Mouse (Mus musculus) liver (tissue): Measurements from ENCODE around the gene Plppr3.

Experiments used
- DNase-seq: peaks from one replicate; pipeline ENCODE4 v3.0.0-alpha.2; 2020; ENCODE audit warnings: mixed read lengths

Gene Plppr3

DNA sequence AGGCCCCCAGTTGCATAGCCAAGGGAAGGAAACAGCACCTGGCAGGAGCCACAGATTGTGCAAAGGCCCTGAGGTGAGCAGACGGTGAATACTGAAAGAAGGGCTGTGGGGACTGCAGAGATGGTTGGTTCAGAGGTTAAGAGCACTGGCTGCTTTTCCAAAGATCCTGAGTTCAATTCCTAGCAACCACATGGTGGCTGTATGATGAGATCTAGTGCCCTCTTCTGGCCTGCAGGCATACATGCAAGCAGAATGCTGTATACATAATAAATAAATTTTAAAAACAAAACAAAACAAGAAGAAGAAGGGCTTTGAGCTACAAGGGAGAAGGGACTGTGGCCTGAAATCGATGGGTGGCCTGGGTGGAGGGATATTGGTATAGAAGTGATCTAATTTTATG is 57.3 kb downstream of the Plppr3 start:
- DNase-seq: no peak

DNA sequence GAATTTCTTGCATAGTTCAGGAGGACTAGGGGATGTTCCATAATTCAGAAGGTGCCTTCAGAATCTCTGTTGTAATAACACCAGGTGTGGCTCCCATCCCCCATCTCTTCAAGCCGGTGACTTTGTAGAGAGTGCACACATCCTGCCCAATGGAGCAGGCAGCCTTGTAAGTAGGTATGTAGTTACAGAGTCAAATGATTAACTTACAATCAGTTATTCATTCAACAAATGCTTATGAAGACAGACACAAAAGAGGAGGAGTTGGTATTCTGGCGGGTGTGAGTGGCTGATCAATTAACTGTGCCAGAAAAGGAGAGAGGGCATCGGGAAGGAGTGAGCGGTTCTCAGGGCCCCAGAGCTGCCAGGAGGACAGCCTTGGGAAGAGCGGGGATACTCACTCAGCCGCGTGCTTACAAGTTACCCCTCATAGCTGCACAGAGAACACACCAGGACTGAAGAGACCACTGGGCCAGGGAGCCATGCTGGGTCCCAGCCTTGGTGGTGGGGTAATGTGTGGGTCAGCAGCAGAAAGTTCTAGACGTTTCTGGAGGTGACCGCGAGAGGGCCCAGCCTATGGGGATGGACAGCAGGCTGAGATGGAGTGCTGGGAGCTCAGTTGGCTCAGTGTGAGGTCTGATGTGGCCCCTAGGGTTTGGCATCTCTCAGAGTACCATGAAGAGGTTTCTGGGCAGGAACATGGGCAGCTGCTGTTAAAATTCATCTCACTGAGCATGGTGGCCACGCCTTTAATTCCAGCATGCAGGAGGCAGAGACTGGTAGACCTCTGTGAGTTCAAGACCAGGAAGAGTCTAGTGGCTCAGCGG is 58.6 kb downstream of the Plppr3 start:
- no peak for DNase-seq

DNA sequence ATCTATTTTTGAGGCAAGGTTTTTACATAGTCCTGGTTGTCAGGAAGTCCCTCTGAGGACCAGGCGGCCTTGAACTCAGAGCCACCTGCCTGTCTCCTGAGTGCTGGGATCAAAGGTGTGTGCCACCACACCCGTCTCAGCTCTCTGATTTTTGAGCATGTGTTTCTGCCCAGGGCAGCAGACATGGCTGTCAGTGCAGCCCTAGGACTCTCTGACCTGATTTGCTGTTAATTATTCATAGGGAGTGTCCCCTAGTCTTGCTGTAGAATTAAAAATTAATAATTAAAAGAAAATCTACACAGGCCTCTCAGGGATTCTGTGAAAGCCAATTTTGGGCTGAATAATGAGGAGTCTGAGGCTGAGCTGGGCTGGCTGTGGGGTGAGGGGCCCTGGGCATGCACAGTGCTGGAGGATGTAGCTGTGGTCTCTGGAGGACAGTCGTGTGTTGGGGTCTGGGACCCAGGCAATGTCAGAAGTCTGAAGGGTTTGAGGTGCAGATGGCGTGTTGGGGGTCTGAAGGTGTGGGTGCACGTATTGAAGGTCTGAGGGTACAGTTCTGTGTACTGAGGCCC is 60.1 kb downstream of the Plppr3 start:
- no peak for DNase-seq

DNA sequence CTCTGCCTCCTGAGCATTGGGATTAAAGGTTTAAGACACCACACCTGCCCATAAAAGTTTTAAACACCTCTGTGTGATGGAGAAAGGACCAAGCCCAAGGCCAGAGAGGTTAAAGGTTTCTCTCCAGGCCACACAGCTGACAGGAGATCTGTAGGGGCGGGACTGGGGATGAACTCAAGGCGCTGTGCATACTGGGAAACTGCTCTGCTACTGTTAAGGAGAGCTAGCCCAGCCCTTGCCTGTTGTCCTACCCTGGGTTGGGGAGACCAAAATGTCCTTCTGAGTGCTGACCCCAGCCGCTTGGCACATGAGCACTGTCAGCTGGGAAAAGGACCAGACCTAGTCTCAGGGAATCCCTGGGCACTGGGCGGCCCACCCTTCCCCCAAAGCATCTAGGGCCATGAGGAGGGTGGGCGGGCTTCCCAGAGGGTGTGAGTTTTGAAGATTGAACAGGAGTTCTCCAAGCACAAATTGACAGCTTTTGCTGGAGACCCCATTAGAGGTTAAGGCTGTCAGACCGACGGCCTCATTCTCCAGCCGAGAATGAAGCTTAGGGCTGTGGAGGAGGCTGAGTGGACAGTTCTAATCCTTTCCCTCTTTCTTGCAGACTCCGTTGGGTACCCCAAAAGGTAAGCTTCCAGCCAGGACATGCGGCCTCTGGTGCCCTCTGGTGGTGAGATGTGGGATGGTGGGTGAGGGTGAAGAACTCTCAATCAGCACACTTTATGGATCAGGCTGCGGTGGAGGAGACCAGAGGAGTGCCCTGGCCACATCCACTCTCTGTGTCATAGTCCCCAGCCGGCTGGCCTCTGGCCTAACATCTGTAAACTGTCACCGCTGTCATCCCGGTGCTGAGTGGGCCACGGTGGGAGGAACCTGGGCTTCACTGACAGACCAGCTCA is 62.4 kb downstream of the Plppr3 start:
- DNase-seq: peak; percentile 81
